Mouse (Mus musculus): ENCODE results near the gene Cfdp1.

Cfdp1 gene

GRCm38 (mm10) chr8:111853219-111853618 lies 872 bp downstream of the Cfdp1 start:
- peak; percentile 1 for DNase-seq

- DNase-seq: no peak
These were observed 7.3 kb downstream of the Cfdp1 start for GRCm38 (mm10) chr8:111846746-111847145.

- peak; percentile 37 for DNase-seq
These were observed 18.6 kb downstream of the Cfdp1 start for GRCm38 (mm10) chr8:111835540-111835939.

- DNase-seq: no peak
These were observed 20.1 kb downstream of the Cfdp1 start for GRCm38 (mm10) chr8:111834011-111834410.

GRCm38 (mm10) chr8:111832983-111833382 lies 21.1 kb downstream of the Cfdp1 start:
- DNase-seq: no peak

GRCm38 (mm10) chr8:111831996-111832395 lies 22.1 kb downstream of the Cfdp1 start:
- no peak for DNase-seq

- DNase-seq: no peak
These were observed 25.5 kb downstream of the Cfdp1 start for GRCm38 (mm10) chr8:111828595-111828994.

- DNase-seq: peak; percentile 46
These were observed 28.9 kb downstream of the Cfdp1 start for GRCm38 (mm10) chr8:111825219-111825618.

GRCm38 (mm10) chr8:111824334-111824733 lies 29.8 kb downstream of the Cfdp1 start:
- DNase-seq: no peak

GRCm38 (mm10) chr8:111821199-111821598 lies 32.9 kb downstream of the Cfdp1 start:
- no peak for DNase-seq

- no peak for DNase-seq
These were observed 33.4 kb downstream of the Cfdp1 start for GRCm38 (mm10) chr8:111820691-111821090.

- DNase-seq: no peak
These were observed 34.1 kb downstream of the Cfdp1 start for GRCm38 (mm10) chr8:111820018-111820417.

- DNase-seq: no peak
These were observed 35.5 kb downstream of the Cfdp1 start for GRCm38 (mm10) chr8:111818556-111818955.

- DNase-seq: no peak
These were observed 39.0 kb downstream of the Cfdp1 start for GRCm38 (mm10) chr8:111815078-111815477.

- no peak for DNase-seq
These were observed 40.3 kb downstream of the Cfdp1 start for GRCm38 (mm10) chr8:111813818-111814217.

- DNase-seq: peak; percentile 12
These were observed 41.3 kb downstream of the Cfdp1 start for GRCm38 (mm10) chr8:111812835-111813234.

GRCm38 (mm10) chr8:111810656-111811336 lies 43.3 kb downstream of the Cfdp1 start:
- DNase-seq: peak; percentile 16

GRCm38 (mm10) chr8:111808891-111809622 lies 45.0 kb downstream of the Cfdp1 start:
- no peak for DNase-seq

GRCm38 (mm10) chr8:111808006-111808405 lies 46.1 kb downstream of the Cfdp1 start:
- no peak for DNase-seq

- no peak for DNase-seq
These were observed 50.7 kb downstream of the Cfdp1 start for GRCm38 (mm10) chr8:111803362-111803761.

GRCm38 (mm10) chr8:111802256-111802655 lies 51.8 kb downstream of the Cfdp1 start:
- DNase-seq: no peak

GRCm38 (mm10) chr8:111801456-111801855 lies 52.6 kb downstream of the Cfdp1 start:
- no peak for DNase-seq

GRCm38 (mm10) chr8:111796528-111796927 lies 57.6 kb downstream of the Cfdp1 start:
- no peak for DNase-seq

- DNase-seq: no peak
These were observed 60.7 kb downstream of the Cfdp1 start for GRCm38 (mm10) chr8:111793324-111793917.

Data from retina, postnatal 1 day (tissue).